Mouse (Mus musculus): ENCODE results near the gene Lmcd1. TPM values are rescaled to one million over a fixed set of nuclear protein-coding genes. Genes with fewer than 3 reads are reported as not detected.

Gene Lmcd1
- total and polyA plus RNA-seq, 3 experiments, result not detected

DNA sequence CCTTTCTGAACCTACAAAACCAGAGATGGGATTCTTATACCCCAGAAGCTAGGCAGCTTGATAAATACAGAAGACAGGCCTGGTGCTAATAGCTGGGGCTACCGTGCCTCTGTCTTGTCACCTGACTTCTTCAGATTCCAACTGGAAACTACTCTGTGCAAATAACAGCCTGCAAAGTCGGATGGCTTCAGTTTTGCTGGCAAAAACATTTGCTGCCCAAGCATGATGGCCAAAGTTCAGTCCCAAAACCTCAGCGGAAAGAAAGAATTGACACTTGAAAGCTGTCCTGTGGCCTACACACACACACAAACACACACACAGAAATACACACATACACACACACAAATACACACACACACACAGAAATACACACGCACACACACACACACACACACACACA lies 65.5 kb downstream of the Lmcd1 start:
- H3K79me2 ChIP-seq (ENCODE audit: control insufficient read depth, insufficient read depth, low read length, poor library complexity), result no peaks in the 10 kb centered on the region
- H3K36me3 ChIP-seq (ENCODE audit: control insufficient read depth in 1 of 2, insufficient read depth in 2 of 2, low read length in 2 of 2), result no peaks in the 10 kb centered on the region
- H3K4me1 ChIP-seq (ENCODE audit: control insufficient read depth in 1 of 2, insufficient read depth in 2 of 2, low read length in 2 of 2), result no peaks in the 10 kb centered on the region
- DNase-seq (ENCODE audit: low read depth, low spot score), result no peak
- TF ChIP-seq SIN3A (IDR thresholded peaks at IDR 0.05; ENCODE audit: low read length) (no peak), HCFC1 (IDR thresholded peaks at IDR 0.05; ENCODE audit: low read depth, low read length) (no peak), SMC3 (IDR thresholded peaks at IDR 0.05; ENCODE audit: low read depth, low read length) (no peak), CHD2 (IDR thresholded peaks at IDR 0.05; ENCODE audit: low read length) (no peak), USF2 (IDR thresholded peaks at IDR 0.05; ENCODE audit: borderline replicate concordance in 1 of 2, insufficient read depth in 1 of 2, low read depth in 1 of 2, low read length in 2 of 2) (no peak), TBP (IDR thresholded peaks at IDR 0.05; ENCODE audit: low read depth, low read length) (no peak), TCF12 (IDR thresholded peaks at IDR 0.05; ENCODE audit: low read depth, low read length) (no peak), POLR2A (IDR thresholded peaks at IDR 0.05; ENCODE audit: control insufficient read depth in 1 of 2, insufficient read depth in 1 of 2, low read depth in 1 of 2, low read length in 2 of 2, poor library complexity in 1 of 2) (no peak)
- H3K4me3 ChIP-seq (ENCODE audit: control insufficient read depth in 1 of 2, insufficient read depth in 1 of 2, low read depth in 2 of 2, low read length in 2 of 2), result no peak overlapping the region
- H3K27me3 ChIP-seq (ENCODE audit: control insufficient read depth in 1 of 2, insufficient read depth in 2 of 2, low read length in 2 of 2), result no peaks in the 10 kb centered on the region
- H3K9ac ChIP-seq (ENCODE audit: control insufficient read depth, low read depth, low read length, poor library complexity, severe bottlenecking), result no peak overlapping the region
- no peak overlapping the region for H3K27ac ChIP-seq (ENCODE audit: control insufficient read depth, low read depth, low read length)
- no peaks in the 10 kb centered on the region for H3K9me3 ChIP-seq (replicated peaks; ENCODE audit: insufficient read depth, low read length)

DNA sequence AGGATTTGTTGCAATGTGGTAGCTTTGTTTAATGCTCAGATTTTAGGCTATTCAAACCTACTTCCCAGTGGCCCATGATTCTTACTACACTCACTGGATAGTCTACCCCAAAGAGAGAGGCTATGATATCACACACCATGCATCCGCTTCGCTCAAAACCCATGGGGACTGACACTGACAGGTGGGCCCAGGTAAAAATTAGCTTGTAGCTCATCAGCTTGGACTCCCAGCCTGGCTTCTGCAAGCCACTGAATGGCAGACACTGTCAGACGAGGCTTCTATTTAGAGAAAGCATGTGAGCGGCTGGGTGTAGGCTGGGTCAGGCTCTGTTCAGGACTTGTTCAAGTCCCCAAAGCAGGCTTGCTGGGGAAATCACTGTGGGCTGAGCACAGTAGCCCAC lies 76.9 kb downstream of the Lmcd1 start:
- no peak for DNase-seq (ENCODE audit: low read depth, low spot score)
- Histone ChIP-seq H3K9me3 (replicated peaks; ENCODE audit: insufficient read depth, low read length) (no peaks in the 10 kb centered on the region), H3K9ac (ENCODE audit: control insufficient read depth, low read depth, low read length, poor library complexity, severe bottlenecking) (no peak overlapping the region), H3K27ac (ENCODE audit: control insufficient read depth, low read depth, low read length) (no peak overlapping the region), H3K36me3 (ENCODE audit: control insufficient read depth in 1 of 2, insufficient read depth in 2 of 2, low read length in 2 of 2) (no peaks in the 10 kb centered on the region), H3K4me3 (ENCODE audit: control insufficient read depth in 1 of 2, insufficient read depth in 1 of 2, low read depth in 2 of 2, low read length in 2 of 2) (no peak overlapping the region), H3K27me3 (ENCODE audit: control insufficient read depth in 1 of 2, insufficient read depth in 2 of 2, low read length in 2 of 2) (no peaks in the 10 kb centered on the region), H3K79me2 (ENCODE audit: control insufficient read depth, insufficient read depth, low read length, poor library complexity) (no peaks in the 10 kb centered on the region), H3K4me1 (ENCODE audit: control insufficient read depth in 1 of 2, insufficient read depth in 2 of 2, low read length in 2 of 2) (no peaks in the 10 kb centered on the region)
- TF ChIP-seq MXI1 (IDR thresholded peaks at IDR 0.05; ENCODE audit: low read depth, low read length) (no peak), RAD21 (IDR thresholded peaks at IDR 0.05; ENCODE audit: low read depth, low read length) (no peak), ZMIZ1 (IDR thresholded peaks at IDR 0.05; ENCODE audit: low read depth, low read length) (no peak)

DNA sequence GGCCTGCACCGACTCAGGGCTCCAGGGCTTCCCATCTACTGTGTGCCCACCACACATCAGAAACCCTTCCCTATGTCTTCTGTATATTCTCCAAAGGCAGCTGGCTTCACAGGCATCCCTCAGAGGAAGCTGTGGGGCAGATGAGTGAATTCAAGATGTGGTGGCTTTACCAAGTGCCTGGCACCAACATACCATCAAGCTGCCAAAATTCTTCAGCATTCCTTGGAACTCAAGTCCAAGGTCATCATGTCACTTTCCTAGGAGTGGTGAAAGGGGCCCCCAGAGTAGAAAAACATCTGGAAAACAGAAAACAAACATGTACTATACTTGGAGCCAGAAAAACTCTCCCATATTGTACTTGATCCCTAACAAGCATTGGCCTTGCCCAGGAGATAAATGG lies 85.8 kb downstream of the Lmcd1 start:
- no peak overlapping the region for H3K27ac ChIP-seq (ENCODE audit: control insufficient read depth, low read depth, low read length)
- TF ChIP-seq CTCF (IDR thresholded peaks at IDR 0.05 in 2 of 3, conservative IDR thresholded peaks at IDR 0.05 in 1 of 3; ENCODE audit: control insufficient read depth in 1 of 3, insufficient read depth in 1 of 3, low read depth in 2 of 3, low read length in 3 of 3, poor library complexity in 1 of 3, severe bottlenecking in 1 of 3), result no peak
- no peak for TF ChIP-seq E2F4 (IDR thresholded peaks at IDR 0.05; ENCODE audit: borderline replicate concordance, low read depth, low read length)
- no peak for TF ChIP-seq SMC3 (IDR thresholded peaks at IDR 0.05; ENCODE audit: low read depth, low read length)
- TF ChIP-seq ELF1 (IDR thresholded peaks at IDR 0.05; ENCODE audit: low read depth, low read length), result no peak
- no peak for TF ChIP-seq MAZ (IDR thresholded peaks at IDR 0.05; ENCODE audit: low read depth, low read length)
- TF ChIP-seq GABPA (IDR thresholded peaks at IDR 0.05; ENCODE audit: low read depth, low read length), result no peak
- TF ChIP-seq POLR2A (IDR thresholded peaks at IDR 0.05; ENCODE audit: control insufficient read depth in 1 of 2, insufficient read depth in 1 of 2, low read depth in 1 of 2, low read length in 2 of 2, poor library complexity in 1 of 2), result no peak
- no peak for TF ChIP-seq NELFE (IDR thresholded peaks at IDR 0.05; ENCODE audit: low read depth, low read length)
- TF ChIP-seq MAX (IDR thresholded peaks at IDR 0.05; ENCODE audit: low read length), result no peak
- no peak for TF ChIP-seq GATA1 (IDR thresholded peaks at IDR 0.05; ENCODE audit: low read depth, low read length)
- TF ChIP-seq ZMIZ1 (IDR thresholded peaks at IDR 0.05; ENCODE audit: low read depth, low read length), result no peak
- TF ChIP-seq BHLHE40 (IDR thresholded peaks at IDR 0.05; ENCODE audit: borderline replicate concordance, low read depth, low read length), result no peak
- H3K9ac ChIP-seq (ENCODE audit: control insufficient read depth, low read depth, low read length, poor library complexity, severe bottlenecking), result no peak overlapping the region
- H3K27me3 ChIP-seq (ENCODE audit: control insufficient read depth in 1 of 2, insufficient read depth in 2 of 2, low read length in 2 of 2), result no peaks in the 10 kb centered on the region
- H3K9me3 ChIP-seq (replicated peaks; ENCODE audit: insufficient read depth, low read length), result no peaks in the 10 kb centered on the region
- no peaks in the 10 kb centered on the region for H3K79me2 ChIP-seq (ENCODE audit: control insufficient read depth, insufficient read depth, low read length, poor library complexity)
- H3K4me3 ChIP-seq (ENCODE audit: control insufficient read depth in 1 of 2, insufficient read depth in 1 of 2, low read depth in 2 of 2, low read length in 2 of 2), result no peak overlapping the region
- H3K36me3 ChIP-seq (ENCODE audit: control insufficient read depth in 1 of 2, insufficient read depth in 2 of 2, low read length in 2 of 2), result no peaks in the 10 kb centered on the region
- no peak for DNase-seq (ENCODE audit: low read depth, low spot score)
- no peaks in the 10 kb centered on the region for H3K4me1 ChIP-seq (ENCODE audit: control insufficient read depth in 1 of 2, insufficient read depth in 2 of 2, low read length in 2 of 2)

Measured in MEL (cell line).